Mouse (Mus musculus): Measurements from ENCODE around the gene Ush2a. TPM values are rescaled to one million over a fixed set of nuclear protein-coding genes. Genes with fewer than 3 reads are reported as not detected.

Gene Ush2a
- polyA plus RNA-seq, 1 experiment from 2014 or later: 0.03 TPM

DNA sequence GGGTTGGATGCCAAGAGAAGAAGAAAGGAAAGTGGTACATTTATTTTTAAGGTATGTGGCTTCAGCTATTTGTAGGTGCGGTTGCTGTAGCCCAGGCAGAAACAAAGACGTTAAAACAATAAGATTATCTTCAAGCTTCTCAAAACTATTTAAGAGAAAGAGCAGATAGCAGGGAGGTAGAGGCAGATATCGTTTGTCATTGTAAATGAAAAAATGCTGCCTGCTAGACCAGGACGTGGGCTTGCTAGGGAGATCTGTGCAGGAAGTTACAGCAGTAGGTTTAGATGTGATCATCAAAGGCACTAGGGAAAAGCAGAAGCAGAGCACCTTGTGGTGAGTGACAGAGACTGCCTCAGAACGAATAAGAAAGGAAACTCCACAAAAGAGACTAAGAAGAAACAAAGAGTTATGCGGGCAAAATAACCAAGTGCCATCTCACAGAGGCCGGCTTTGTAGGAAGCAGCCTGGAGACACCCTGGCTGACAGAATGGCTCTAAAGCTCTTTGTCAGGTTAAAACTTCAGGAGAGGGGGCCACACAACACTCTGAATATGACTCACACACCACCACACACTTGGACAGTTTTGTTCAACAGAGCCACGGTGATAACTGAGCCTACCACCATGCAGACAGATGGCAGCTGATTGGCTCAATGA is 563.2 kb downstream of the Ush2a start:
- Histone ChIP-seq H3K36me3 (ENCODE audit: control insufficient read depth, insufficient read depth) (no peaks in the 10 kb centered on the region), H3K4me1 (ENCODE audit: control insufficient read depth, insufficient read depth, low read length) (no peaks in the 10 kb centered on the region), H3K27me3 (ENCODE audit: control insufficient read depth, insufficient read depth, low read length) (no peaks in the 10 kb centered on the region), H3K4me3 (ENCODE audit: low read length) (no peak overlapping the region), H3K4me2 (ENCODE audit: low read depth, low read length) (no peak overlapping the region), H3K9me3 (replicated peaks; ENCODE audit: control insufficient read depth, low read length) (no peaks in the 10 kb centered on the region), H3K9ac (ENCODE audit: low read length) (no peak overlapping the region), H3K27ac (ENCODE audit: low read length) (no peak overlapping the region)
- WGBS: 59% methylated on average over 8 of the region's 8 CpGs
- no peak for ATAC-seq (replicated peaks; ENCODE audit: extremely low read depth, insufficient read depth, low FRiP score)

DNA sequence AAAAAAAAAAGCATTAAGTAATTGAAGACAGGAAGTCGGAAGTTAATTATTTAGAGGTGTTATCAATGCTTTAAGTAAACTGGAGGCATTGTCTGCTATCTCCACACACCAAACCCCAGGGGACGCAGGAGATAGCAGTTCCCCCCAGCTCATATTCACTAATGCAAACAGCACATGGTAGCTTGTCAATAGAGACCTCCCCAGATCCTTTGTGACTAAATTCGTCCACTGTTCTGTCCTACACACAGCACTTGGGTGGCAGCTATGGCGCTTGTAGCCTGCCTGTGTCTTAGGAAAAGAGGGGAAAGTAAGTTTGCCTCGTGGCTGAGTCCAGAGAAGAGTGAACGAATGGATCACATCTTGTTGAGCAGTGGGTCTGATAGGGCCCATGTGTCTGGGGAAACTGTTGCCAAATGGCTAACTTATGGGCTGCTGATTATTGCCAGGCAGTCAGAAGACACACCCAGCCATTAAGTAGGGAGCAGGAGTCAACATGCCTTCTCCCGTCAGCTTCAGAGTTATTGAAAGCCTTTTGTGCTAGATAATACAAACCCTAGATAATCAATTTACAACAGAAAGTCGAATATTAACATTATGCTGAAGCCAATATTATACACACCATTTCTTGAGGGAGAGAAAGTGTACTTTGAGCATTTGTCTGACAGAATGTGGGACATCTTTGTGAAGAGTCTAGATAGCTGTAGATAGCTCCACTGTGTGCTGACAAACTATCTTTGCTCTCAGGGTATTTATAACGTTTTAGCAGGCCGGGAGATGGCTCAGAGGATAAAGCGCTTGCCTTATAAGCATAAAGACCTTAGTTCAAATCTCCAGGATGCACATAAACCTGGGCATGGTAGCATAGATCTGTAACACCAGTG is 568.9 kb downstream of the Ush2a start:
- 51% methylated on average over 11 of the region's 11 CpGs for WGBS
- Histone ChIP-seq H3K9ac (ENCODE audit: low read length) (no peak overlapping the region), H3K4me3 (ENCODE audit: low read length) (no peak overlapping the region), H3K9me3 (replicated peaks; ENCODE audit: control insufficient read depth, low read length) (no peaks in the 10 kb centered on the region), H3K36me3 (ENCODE audit: control insufficient read depth, insufficient read depth) (no peaks in the 10 kb centered on the region), H3K4me1 (ENCODE audit: control insufficient read depth, insufficient read depth, low read length) (no peaks in the 10 kb centered on the region; the same call in 1 of the 2 replicates), H3K4me2 (ENCODE audit: low read depth, low read length) (no peak overlapping the region), H3K27me3 (ENCODE audit: control insufficient read depth, insufficient read depth, low read length) (no peaks in the 10 kb centered on the region), H3K27ac (ENCODE audit: low read length) (no peak overlapping the region)
- ATAC-seq (replicated peaks; ENCODE audit: extremely low read depth, insufficient read depth, low FRiP score): no peak

- Histone ChIP-seq H3K27ac (ENCODE audit: low read length) (no peak overlapping the region), H3K9me3 (replicated peaks; ENCODE audit: control insufficient read depth, low read length) (no peaks in the 10 kb centered on the region), H3K9ac (ENCODE audit: low read length) (no peak overlapping the region), H3K4me1 (ENCODE audit: control insufficient read depth, insufficient read depth, low read length) (no peaks in the 10 kb centered on the region; the same call in 1 of the 2 replicates), H3K4me2 (ENCODE audit: low read depth, low read length) (no peak overlapping the region), H3K4me3 (ENCODE audit: low read length) (no peak overlapping the region), H3K36me3 (ENCODE audit: control insufficient read depth, insufficient read depth) (no peaks in the 10 kb centered on the region), H3K27me3 (ENCODE audit: control insufficient read depth, insufficient read depth, low read length) (no peaks in the 10 kb centered on the region)
- 39% methylated on average over 9 of the region's 9 CpGs for WGBS
- no peak for ATAC-seq (replicated peaks; ENCODE audit: extremely low read depth, insufficient read depth, low FRiP score)
Measured at GRCm38 (mm10) chr1:188833906-188834305, 572.1 kb downstream of the Ush2a start.

DNA sequence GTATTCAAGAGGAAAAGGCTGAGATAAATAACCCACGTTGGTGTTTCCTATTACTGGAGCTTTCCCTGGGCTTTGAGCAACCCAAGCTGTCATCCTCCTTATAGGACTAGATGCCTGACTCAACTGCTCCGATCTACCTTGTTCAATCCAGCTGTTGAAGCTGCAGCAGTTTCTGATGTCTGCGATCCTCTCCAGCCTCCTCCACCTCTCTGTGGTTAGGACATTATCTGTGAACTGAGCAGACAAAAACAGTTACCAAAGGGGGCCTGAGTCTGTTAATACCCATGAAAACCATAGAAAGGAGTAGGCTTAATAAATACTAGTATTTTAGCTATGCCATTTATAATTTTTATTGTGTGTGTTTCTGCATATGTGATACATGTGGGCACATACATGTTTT is 572.9 kb downstream of the Ush2a start:
- no peaks in the 10 kb centered on the region for H3K36me3 ChIP-seq (ENCODE audit: control insufficient read depth, insufficient read depth)
- no peak overlapping the region for H3K27ac ChIP-seq (ENCODE audit: low read length)
- H3K27me3 ChIP-seq (ENCODE audit: control insufficient read depth, insufficient read depth, low read length): no peaks in the 10 kb centered on the region
- H3K4me3 ChIP-seq (ENCODE audit: low read length): no peak overlapping the region
- ATAC-seq (replicated peaks; ENCODE audit: extremely low read depth, insufficient read depth, low FRiP score): no peak
- no peaks in the 10 kb centered on the region; the same call in 1 of the 2 replicates for H3K4me1 ChIP-seq (ENCODE audit: control insufficient read depth, insufficient read depth, low read length)
- H3K9me3 ChIP-seq (replicated peaks; ENCODE audit: control insufficient read depth, low read length): no peaks in the 10 kb centered on the region
- H3K9ac ChIP-seq (ENCODE audit: low read length): no peak overlapping the region
- no peak overlapping the region for H3K4me2 ChIP-seq (ENCODE audit: low read depth, low read length)
- WGBS: 74% methylated on average over 3 of the region's 3 CpGs

GRCm38 (mm10) chr1:188837613-188838295 is 575.9 kb downstream of the Ush2a start:
- Histone ChIP-seq H3K27ac (ENCODE audit: low read length) (no peak overlapping the region), H3K4me1 (ENCODE audit: control insufficient read depth, insufficient read depth, low read length) (no peaks in the 10 kb centered on the region; the same call in 1 of the 2 replicates), H3K9ac (ENCODE audit: low read length) (no peak overlapping the region), H3K4me2 (ENCODE audit: low read depth, low read length) (no peak overlapping the region), H3K36me3 (ENCODE audit: control insufficient read depth, insufficient read depth) (no peaks in the 10 kb centered on the region), H3K9me3 (replicated peaks; ENCODE audit: control insufficient read depth, low read length) (no peaks in the 10 kb centered on the region), H3K27me3 (ENCODE audit: control insufficient read depth, insufficient read depth, low read length) (no peaks in the 10 kb centered on the region), H3K4me3 (ENCODE audit: low read length) (no peak overlapping the region)
- 76% methylated on average over 5 of the region's 5 CpGs for WGBS
- no peak for ATAC-seq (replicated peaks; ENCODE audit: extremely low read depth, insufficient read depth, low FRiP score)

- Histone ChIP-seq H3K9me3 (replicated peaks; ENCODE audit: control insufficient read depth, low read length) (0 out of 2 replicates have a peak, but pooled peaks cover 4% of the 10 kb centered on the region), H3K4me1 (ENCODE audit: control insufficient read depth, insufficient read depth, low read length) (no peaks in the 10 kb centered on the region), H3K27ac (ENCODE audit: low read length) (no peak overlapping the region), H3K9ac (ENCODE audit: low read length) (no peak overlapping the region), H3K4me2 (ENCODE audit: low read depth, low read length) (no peak overlapping the region), H3K4me3 (ENCODE audit: low read length) (no peak overlapping the region), H3K36me3 (ENCODE audit: control insufficient read depth, insufficient read depth) (no peaks in the 10 kb centered on the region), H3K27me3 (ENCODE audit: control insufficient read depth, insufficient read depth, low read length) (no peaks in the 10 kb centered on the region)
- no peak for ATAC-seq (replicated peaks; ENCODE audit: extremely low read depth, insufficient read depth, low FRiP score)
- 83% methylated on average over 6 of the region's 6 CpGs for WGBS
Measured at GRCm38 (mm10) chr1:188847242-188847641, 585.4 kb downstream of the Ush2a start.

- WGBS: 74% methylated on average over 5 of the region's 5 CpGs
Measured at GRCm38 (mm10) chr1:188852776-188853175, 591.0 kb downstream of the Ush2a start.

DNA sequence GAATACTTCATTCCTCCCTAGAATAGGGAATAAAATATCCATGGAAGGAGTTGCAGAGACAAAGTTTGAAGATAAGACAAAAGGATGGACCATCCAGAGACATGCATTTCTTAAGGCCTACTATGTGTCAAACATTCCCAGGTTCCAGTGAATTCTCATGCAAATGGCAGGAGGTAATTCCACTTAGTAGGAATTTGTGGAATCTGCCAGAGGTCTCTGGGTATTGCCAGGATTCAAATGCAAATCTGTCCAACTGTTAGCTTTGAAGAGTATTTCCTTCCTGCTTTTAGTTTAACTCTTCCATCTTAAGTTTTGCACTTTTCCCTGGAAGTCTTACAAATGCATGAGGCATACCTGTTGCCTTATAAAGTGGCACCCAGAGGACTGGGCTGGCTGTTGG is 592.4 kb downstream of the Ush2a start:
- H3K4me3 ChIP-seq (ENCODE audit: low read length): no peak overlapping the region
- no peak for ATAC-seq (replicated peaks; ENCODE audit: extremely low read depth, insufficient read depth, low FRiP score)
- no peak overlapping the region for H3K9ac ChIP-seq (ENCODE audit: low read length)

More at GRCm38 (mm10) chr1:188852776-188853175, 591.0 kb downstream of the Ush2a start:
- no peak overlapping the region for H3K27ac ChIP-seq (ENCODE audit: low read length)
- no peaks in the 10 kb centered on the region for H3K4me1 ChIP-seq (ENCODE audit: control insufficient read depth, insufficient read depth, low read length)
- no peak for ATAC-seq (replicated peaks; ENCODE audit: extremely low read depth, insufficient read depth, low FRiP score)
- H3K4me2 ChIP-seq (ENCODE audit: low read depth, low read length): no peak overlapping the region
- H3K36me3 ChIP-seq (ENCODE audit: control insufficient read depth, insufficient read depth): no peaks in the 10 kb centered on the region
- no peak overlapping the region for H3K9ac ChIP-seq (ENCODE audit: low read length)
- H3K27me3 ChIP-seq (ENCODE audit: control insufficient read depth, insufficient read depth, low read length): no peaks in the 10 kb centered on the region
- no peak overlapping the region for H3K4me3 ChIP-seq (ENCODE audit: low read length)
- no peaks in the 10 kb centered on the region for H3K9me3 ChIP-seq (replicated peaks; ENCODE audit: control insufficient read depth, low read length)

GRCm38 (mm10) chr1:188855034-188855433 is 593.2 kb downstream of the Ush2a start:
- ATAC-seq (replicated peaks; ENCODE audit: extremely low read depth, insufficient read depth, low FRiP score): no peak
- WGBS: 95% methylated on average over 2 of the region's 2 CpGs
- Histone ChIP-seq H3K4me3 (ENCODE audit: low read length) (no peak overlapping the region), H3K27ac (ENCODE audit: low read length) (no peak overlapping the region), H3K4me1 (ENCODE audit: control insufficient read depth, insufficient read depth, low read length) (no peaks in the 10 kb centered on the region), H3K4me2 (ENCODE audit: low read depth, low read length) (no peak overlapping the region), H3K27me3 (ENCODE audit: control insufficient read depth, insufficient read depth, low read length) (no peaks in the 10 kb centered on the region), H3K9me3 (replicated peaks; ENCODE audit: control insufficient read depth, low read length) (no peaks in the 10 kb centered on the region), H3K9ac (ENCODE audit: low read length) (no peak overlapping the region), H3K36me3 (ENCODE audit: control insufficient read depth, insufficient read depth) (no peaks in the 10 kb centered on the region)

More for the DNA sequence above, 592.4 kb downstream of the Ush2a start:
- Histone ChIP-seq H3K27me3 (ENCODE audit: control insufficient read depth, insufficient read depth, low read length) (no peaks in the 10 kb centered on the region), H3K4me1 (ENCODE audit: control insufficient read depth, insufficient read depth, low read length) (no peaks in the 10 kb centered on the region), H3K4me2 (ENCODE audit: low read depth, low read length) (no peak overlapping the region), H3K9me3 (replicated peaks; ENCODE audit: control insufficient read depth, low read length) (no peaks in the 10 kb centered on the region), H3K36me3 (ENCODE audit: control insufficient read depth, insufficient read depth) (no peaks in the 10 kb centered on the region), H3K27ac (ENCODE audit: low read length) (no peak overlapping the region)

Measured in heart, embryonic 16.5 days (tissue).